Mouse (Mus musculus) retina, postnatal 7 days (tissue): ENCODE data around the gene Olfr1250.
"Not testable (repeated sequence)": the region's sequence is repeated elsewhere in the genome, so short reads cannot be mapped to it uniquely, and the experiment has no call there.

ENCODE experiments used
- DNase-seq: peaks from one replicate; pipeline ENCODE4 v3.0.0-alpha.2; 2012; ENCODE audit warnings: low read depth, low spot score

Olfr1250 gene

DNA sequence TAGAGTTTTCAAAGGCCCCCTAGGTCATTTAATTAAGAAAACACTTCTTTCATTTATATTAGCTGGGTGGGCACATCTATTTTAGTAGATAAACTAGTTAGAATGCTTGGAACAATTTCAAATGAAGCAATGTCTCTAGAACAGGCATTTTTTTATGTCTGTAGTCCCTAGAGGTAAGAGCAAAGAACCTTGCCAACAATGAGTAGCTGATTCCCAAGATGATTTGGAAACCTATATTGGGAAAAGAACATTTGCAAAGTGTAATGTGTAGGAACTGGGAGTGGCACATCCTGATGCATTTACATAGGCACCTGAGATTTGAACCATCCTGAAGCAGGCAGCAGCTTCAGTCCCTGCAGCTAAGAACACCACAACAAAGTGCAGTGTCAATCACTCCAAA lies at the start of gene Olfr1250:
TSS of gene Olfr1250 (minus strand) at position 101 of the 400 bp plus-strand sequence.
- no peak for DNase-seq

DNA sequence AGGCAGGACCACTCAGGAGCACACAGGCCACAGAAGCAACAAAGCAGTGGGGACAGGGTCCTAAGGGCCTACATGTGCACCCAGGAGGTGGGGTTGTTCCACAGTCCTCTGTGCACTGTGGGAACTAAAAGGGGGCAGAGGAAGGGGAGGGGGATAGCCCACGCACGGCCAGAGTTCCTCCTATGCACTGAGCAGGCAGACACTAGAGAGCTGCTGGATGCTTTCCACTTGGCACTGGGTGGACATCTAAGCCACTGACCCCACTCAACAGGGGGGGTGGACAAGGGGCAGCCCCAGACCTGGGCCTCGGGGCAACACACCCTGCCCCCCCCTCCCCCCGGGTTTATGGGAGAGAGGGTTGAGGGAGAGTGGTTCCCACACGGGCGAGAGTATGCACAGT lies 30.7 kb upstream of the Olfr1250 start:
- no peak for DNase-seq

DNA sequence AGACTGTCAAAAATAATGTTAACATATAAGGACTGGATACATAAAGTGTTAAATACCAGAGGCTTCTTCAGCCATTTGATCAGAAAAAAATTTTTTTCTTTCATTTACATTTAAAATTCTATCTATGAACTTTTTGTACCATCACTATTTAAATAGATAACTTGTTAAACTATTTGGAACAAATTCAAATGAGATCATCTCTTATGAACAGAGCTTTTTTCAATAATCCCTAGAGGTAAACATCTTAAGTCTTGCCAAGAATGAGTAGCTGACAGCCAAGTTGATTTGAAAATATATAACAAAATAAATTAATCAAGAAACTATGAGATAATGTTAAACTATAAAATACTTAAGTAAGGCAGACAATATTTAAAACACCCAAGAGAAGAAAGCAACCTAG lies 10.6 kb upstream of the Olfr1250 start, which contains the start of gene Olfr1251:
TSS of gene Olfr1251 (minus strand) at position 101 of the 400 bp plus-strand sequence.
- no peak for DNase-seq

DNA sequence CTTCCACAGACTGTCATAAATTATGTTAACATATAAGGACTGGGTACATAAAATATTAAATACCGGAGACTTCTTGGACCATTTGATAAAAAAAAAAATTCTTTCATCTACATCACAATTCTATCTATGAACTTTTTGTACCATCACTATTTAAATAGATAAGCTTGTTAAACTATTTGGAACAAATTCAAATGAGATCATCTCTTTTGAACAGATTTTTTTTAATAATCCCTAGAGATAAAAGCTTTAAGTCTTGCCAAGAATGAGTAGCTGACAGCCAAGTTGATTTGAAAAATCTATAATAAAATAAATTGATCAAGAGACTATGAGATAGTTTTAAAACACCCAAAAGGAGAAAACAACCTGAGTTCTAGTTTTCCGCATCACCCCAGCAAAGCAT lies 26.4 kb downstream of the Olfr1250 start, which contains the start of gene Olfr1249:
TSS of gene Olfr1249 (minus strand) at position 101 of the 400 bp plus-strand sequence.
- no peak for DNase-seq

DNA sequence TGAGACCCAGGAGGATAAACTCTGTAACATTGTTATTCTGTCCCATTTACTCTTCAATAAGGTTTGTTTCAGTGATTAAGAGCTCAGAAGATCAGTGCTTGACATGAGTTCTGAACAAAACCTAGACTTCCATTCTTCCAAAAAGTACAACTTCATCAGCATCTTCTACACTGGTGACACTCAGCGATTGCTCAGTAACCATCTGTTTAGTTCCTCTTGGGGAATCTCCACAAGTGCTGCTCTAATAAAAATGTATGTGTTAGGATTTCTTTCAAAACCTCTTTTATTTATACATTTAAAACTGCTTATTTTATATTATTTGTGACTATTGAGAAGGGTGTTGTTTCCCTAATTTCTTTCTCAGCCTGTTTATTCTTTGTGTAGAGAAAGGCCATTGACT lies 43.1 kb downstream of the Olfr1250 start, which contains the start of gene Olfr1248:
TSS of gene Olfr1248 (minus strand) at position 101 of the 400 bp plus-strand sequence.
- DNase-seq, result not testable (repeated sequence)

DNA sequence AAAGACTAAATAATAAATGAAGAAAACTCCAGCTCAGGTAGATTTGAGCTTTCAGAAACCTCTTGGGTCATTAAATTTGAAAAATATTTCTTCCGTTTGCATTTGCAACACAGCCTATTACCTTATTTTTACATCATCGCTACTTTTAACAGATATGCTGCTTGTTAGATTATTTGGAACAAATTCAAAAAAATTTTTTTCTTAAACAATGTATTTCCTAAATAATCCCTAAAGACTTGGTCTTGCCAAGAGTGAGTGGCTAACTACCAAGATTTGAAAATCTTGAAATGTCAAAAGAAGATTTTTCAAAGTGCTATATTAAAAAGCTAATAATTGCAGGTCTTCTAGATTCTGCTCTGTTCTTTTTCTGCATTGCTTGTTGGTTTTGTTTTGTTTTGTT lies 47.2 kb downstream of the Olfr1250 start, which contains the start of gene Olfr1247:
TSS of gene Olfr1247 (minus strand) at position 101 of the 400 bp plus-strand sequence.
- no peak for DNase-seq
